Mouse (Mus musculus): ENCODE measurements at regions not wholly inside any gene's neighbourhood (a gene's known extent, or its start where the extent isn't known, plus 50 kb on each side); places are given as distances from the start of the nearest gene placed in this dataset.

DNA sequence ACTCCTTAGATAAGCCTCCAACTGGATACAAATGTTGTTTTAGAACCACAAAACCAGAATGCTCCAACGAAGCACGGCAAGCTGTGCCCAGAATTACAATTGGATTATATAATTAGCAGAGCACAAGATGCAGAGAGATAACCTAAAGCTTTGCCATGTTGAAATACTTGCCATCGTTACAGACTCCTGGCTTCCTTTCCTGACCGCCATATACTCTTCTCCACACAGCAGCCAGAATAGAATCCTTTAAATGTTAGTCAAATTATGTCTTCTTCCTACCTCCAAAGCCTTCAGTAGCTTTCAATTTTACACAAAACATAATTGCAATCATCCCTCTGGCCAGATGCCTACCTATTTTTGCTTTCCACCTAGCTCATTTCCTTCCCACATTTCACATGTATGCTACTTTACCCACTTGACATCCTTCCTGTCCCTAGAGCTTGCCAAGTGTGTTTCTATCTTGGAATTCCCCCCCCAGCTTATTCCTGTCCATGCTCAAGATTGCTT, 52.8 kb upstream of the G2e3 start:
- DNase-seq (ENCODE audit: extremely low read depth, insufficient read length, low spot score) = no peak

GRCm38 (mm10) chr12:51278358-51278757, 69.5 kb upstream of the G2e3 start:
- DNase-seq (ENCODE audit: extremely low read depth, insufficient read length, low spot score) = no peak

DNA sequence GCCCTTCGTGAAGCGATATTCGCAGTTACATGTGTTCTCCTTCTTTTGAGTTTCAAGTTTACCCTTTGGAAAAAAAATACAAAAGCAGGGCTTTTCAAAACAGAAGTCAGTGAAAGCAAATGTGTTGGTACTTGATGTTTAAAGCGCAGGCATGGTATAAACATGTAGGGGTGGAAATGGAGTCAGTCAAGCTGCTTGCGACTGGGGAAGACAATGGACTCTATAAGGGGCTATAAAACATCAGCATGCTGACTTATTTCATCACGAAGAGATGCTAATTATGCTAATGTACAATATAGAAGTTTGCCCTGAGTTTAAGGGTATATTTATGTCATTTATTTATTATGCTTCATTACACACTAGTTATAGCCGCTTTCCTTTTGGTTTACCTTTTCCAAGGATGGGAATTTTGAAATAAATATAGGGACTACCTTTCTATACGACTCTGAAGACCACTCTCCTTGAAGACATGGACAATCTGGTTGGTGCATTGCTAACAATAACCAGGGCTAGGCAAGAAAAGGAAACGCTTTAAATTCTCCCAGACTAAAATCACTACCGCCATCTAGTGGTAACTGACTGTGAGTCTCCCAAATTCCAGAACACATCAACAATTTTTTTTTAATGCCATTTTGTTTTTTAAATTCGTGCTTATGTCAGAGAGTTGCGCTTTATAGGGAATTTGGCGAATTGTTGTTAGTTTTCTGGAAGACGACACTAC, 71.9 kb upstream of the G2e3 start:
- DNase-seq (ENCODE audit: extremely low read depth, insufficient read length, low spot score) = no peak

GRCm38 (mm10) chr12:51273486-51273885, 74.4 kb upstream of the G2e3 start:
- DNase-seq (ENCODE audit: extremely low read depth, insufficient read length, low spot score) = no peak

GRCm38 (mm10) chr12:51242839-51243238, 105.0 kb upstream of the G2e3 start:
- no peak for DNase-seq (ENCODE audit: extremely low read depth, insufficient read length, low spot score)

- DNase-seq (ENCODE audit: extremely low read depth, insufficient read length, low spot score) = no peak
Observed at GRCm38 (mm10) chr12:51241131-51241781, 106.6 kb upstream of the G2e3 start.

- no peak for DNase-seq (ENCODE audit: extremely low read depth, insufficient read length, low spot score)
Observed at GRCm38 (mm10) chr12:51211691-51212090, 136.2 kb upstream of the G2e3 start.

DNA sequence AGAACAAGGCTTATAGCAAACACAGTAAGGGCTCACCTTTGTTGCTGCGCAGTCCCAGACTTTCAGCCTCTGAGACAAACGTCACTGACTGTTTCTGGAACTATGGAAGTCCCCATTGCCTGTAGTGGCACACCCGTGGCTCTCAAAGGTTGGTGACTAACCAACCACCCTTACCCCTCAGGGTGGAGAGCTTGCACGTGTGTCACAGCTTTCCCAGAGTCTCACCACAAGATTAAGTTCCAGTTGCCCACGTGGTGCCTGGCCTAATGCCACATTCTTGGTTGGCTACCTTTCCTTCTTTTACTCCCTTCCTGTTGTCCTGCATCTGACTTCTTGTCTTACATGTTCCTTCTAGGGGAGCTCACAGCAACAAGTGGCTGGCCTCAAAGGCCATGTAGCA, 151.6 kb upstream of the G2e3 start:
- DNase-seq (ENCODE audit: extremely low read depth, insufficient read length, low spot score) = no peak

GRCm38 (mm10) chr12:51195136-51195535, 152.7 kb upstream of the G2e3 start:
- no peak for DNase-seq (ENCODE audit: extremely low read depth, insufficient read length, low spot score)

- DNase-seq (ENCODE audit: extremely low read depth, insufficient read length, low spot score) = no peak
Observed at GRCm38 (mm10) chr12:51190754-51191153, 157.1 kb upstream of the G2e3 start.

GRCm38 (mm10) chr12:51190186-51190585, 157.7 kb upstream of the G2e3 start:
- DNase-seq (ENCODE audit: extremely low read depth, insufficient read length, low spot score) = no peak

- DNase-seq (ENCODE audit: extremely low read depth, insufficient read length, low spot score) = no peak
Observed at GRCm38 (mm10) chr12:51188229-51188628, 159.6 kb upstream of the G2e3 start.

GRCm38 (mm10) chr12:51187726-51188125, 160.1 kb upstream of the G2e3 start:
- no peak for DNase-seq (ENCODE audit: extremely low read depth, insufficient read length, low spot score)

- no peak for DNase-seq (ENCODE audit: extremely low read depth, insufficient read length, low spot score)
Observed at GRCm38 (mm10) chr12:51185751-51186150, 162.1 kb upstream of the G2e3 start.

GRCm38 (mm10) chr12:51174906-51175756, 172.7 kb upstream of the G2e3 start:
- DNase-seq (ENCODE audit: extremely low read depth, insufficient read length, low spot score) = no peak

DNA sequence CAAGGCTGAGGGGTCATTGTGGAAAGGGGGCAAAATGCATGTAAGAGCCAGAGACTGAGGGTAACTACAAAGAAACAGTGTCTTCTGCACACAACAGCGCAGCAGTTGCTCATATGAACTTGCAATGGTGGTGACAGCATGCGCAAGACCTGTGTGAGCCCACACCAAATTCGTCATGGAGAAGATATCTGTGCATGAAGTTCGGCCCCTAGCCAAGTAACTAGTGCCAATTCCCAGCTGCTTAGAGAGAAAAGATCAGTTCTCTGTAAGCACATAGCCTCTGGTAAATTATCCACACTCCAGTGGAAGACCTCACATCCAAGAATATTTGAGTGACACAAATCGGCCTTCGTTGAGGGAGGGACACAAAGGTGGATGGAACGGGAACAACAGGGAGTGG, 182.7 kb upstream of the G2e3 start:
- no peak for DNase-seq (ENCODE audit: extremely low read depth, insufficient read length, low spot score)

GRCm38 (mm10) chr12:51160995-51161394, 186.9 kb upstream of the G2e3 start:
- DNase-seq (ENCODE audit: extremely low read depth, insufficient read length, low spot score) = no peak

GRCm38 (mm10) chr12:51160122-51160521, 187.7 kb upstream of the G2e3 start:
- no peak for DNase-seq (ENCODE audit: extremely low read depth, insufficient read length, low spot score)

- DNase-seq (ENCODE audit: extremely low read depth, insufficient read length, low spot score) = no peak
Observed at GRCm38 (mm10) chr12:51147963-51148362, 199.9 kb upstream of the G2e3 start.

DNA sequence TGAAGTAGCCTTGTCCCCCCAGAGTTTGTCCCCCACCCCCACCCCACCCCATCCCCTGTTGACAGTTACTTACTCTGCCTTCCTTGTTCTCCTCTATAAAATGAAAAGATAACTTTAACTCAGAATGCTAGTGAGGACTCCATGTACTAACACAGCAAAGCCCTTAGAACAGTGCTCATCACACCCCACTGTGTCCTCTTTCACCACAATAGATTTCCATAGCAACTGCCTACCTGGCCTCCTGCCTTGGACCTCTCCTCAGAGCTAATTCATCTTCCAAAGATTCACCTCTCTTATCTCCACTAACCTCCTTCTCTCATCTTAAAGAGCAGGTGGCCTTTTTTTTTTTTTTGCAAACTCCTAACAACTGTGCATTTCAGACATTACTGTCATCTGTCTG, 204.0 kb upstream of the G2e3 start:
- no peak for DNase-seq (ENCODE audit: extremely low read depth, insufficient read length, low spot score)

GRCm38 (mm10) chr12:51143196-51143595, 204.7 kb upstream of the G2e3 start:
- no peak for DNase-seq (ENCODE audit: extremely low read depth, insufficient read length, low spot score)

Data from 3134 (cell line).